Mouse (Mus musculus): ENCODE results near the gene Nup88. TPM values are rescaled to one million over a fixed set of nuclear protein-coding genes. Genes with fewer than 3 reads are reported as not detected.

Nup88 gene
- polyA plus RNA-seq, 1 experiment from 2014 or later, result 110 TPM

DNA sequence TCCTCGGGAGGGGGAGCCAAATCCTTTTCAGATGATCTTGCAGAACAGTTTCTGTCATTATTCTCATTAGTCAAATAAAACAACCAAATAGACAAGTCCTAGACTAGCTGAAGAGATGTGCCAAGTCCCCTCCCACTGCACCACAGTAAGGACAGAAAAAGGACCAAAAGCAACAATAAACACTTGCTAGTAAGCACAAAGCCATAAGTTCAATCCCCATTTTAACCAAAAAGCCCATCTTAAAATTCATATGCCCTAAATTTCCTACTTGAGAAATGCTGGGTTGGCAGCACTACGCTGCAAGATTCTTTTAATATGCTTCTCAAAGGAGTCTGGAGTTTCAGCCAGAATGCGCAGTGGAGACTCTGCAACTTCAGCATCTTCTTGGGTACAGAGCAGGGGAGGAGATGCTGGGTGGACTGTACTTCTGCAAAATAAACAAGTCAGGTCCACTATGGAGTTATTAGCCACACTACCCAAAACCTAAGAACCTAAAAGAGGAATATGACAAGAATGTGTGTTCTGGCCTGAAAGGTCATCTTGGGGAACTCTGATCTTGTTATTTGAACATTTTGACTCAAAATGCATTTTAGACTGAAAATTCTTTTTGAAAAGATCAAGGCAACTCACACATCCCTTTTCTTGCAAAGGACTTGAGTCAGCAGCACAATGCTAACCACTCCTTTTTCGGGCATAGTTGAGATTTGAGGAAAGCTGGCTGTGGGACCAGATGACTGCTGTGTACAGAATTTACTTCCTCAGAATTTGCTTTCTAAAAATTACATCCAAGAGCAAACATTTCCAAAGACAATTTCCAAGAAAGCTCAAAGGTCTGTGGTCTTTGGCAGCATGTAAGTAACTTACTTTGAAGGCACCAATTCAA lies 24.6 kb downstream of the Nup88 start:
- DNase-seq (ENCODE audit: low spot score), result no peak
- no peak overlapping the region for H3K4me2 ChIP-seq (ENCODE audit: low read length)
- H3K9me3 ChIP-seq (ENCODE audit: control insufficient read depth, low read length), result no peaks in the 10 kb centered on the region
- 85% methylated on average over 4 of the region's 4 CpGs for WGBS
- peaks cover 92% of the 10 kb centered on the region for H3K36me3 ChIP-seq (ENCODE audit: control insufficient read depth, insufficient read depth, low read length)
- no peaks in the 10 kb centered on the region for H3K27me3 ChIP-seq (replicated peaks; ENCODE audit: control insufficient read depth, insufficient read depth, low read length)
- H3K9ac ChIP-seq (ENCODE audit: low read length), result no peak overlapping the region
- H3K4me1 ChIP-seq (replicated peaks; ENCODE audit: control insufficient read depth, insufficient read depth, low read length), result no peaks in the 10 kb centered on the region
- no peak overlapping the region for H3K27ac ChIP-seq (ENCODE audit: low read depth)
- ATAC-seq (replicated peaks; ENCODE audit: low FRiP score, low TSS enrichment, low read depth), result no peak
- no peak overlapping the region for H3K4me3 ChIP-seq (ENCODE audit: low read depth, low read length)

- Histone ChIP-seq H3K9ac (ENCODE audit: low read length) (no peak overlapping the region), H3K27ac (ENCODE audit: low read depth) (no peak overlapping the region), H3K4me1 (replicated peaks; ENCODE audit: control insufficient read depth, insufficient read depth, low read length) (no peaks in the 10 kb centered on the region), H3K9me3 (ENCODE audit: control insufficient read depth, low read length) (no peaks in the 10 kb centered on the region), H3K36me3 (ENCODE audit: control insufficient read depth, insufficient read depth, low read length) (peaks cover 91% of the 10 kb centered on the region), H3K4me3 (ENCODE audit: low read depth, low read length) (no peak overlapping the region), H3K27me3 (replicated peaks; ENCODE audit: control insufficient read depth, insufficient read depth, low read length) (no peaks in the 10 kb centered on the region), H3K4me2 (ENCODE audit: low read length) (no peak overlapping the region)
- DNase-seq (ENCODE audit: low spot score) (no peak), ATAC-seq (replicated peaks; ENCODE audit: low FRiP score, low TSS enrichment, low read depth) (no peak)
- whole genome bisulfite sequencing, result 92% methylated on average over 7 of the region's 7 CpGs
Measured at GRCm38 (mm10) chr11:70943651-70944050, 26.1 kb downstream of the Nup88 start.

DNA sequence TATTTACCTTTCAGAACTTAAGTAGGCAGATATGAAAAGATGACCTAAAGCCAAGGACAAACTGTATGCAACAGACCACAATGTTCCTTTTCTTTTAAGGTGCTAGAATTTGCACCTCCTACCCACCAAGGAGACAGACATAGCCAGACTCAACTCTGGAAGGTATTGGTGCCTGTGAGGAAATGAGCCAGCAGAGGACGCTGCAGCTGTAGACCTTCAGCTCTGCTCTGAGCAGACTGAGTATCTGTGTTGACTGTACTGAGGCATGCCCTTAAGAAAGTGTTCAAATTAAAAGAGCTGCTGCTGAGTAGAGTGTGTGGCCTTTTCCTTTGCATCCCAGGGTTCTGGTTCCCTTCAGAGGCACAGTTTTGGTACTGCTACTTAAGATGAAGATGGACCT lies 27.2 kb downstream of the Nup88 start:
- 89% methylated on average over 1 of the region's 1 CpGs for WGBS
- H3K27me3 ChIP-seq (replicated peaks; ENCODE audit: control insufficient read depth, insufficient read depth, low read length), result no peaks in the 10 kb centered on the region
- H3K4me3 ChIP-seq (ENCODE audit: low read depth, low read length), result no peak overlapping the region
- H3K4me1 ChIP-seq (replicated peaks; ENCODE audit: control insufficient read depth, insufficient read depth, low read length), result no peaks in the 10 kb centered on the region
- H3K9ac ChIP-seq (ENCODE audit: low read length), result no peak overlapping the region
- no peaks in the 10 kb centered on the region for H3K9me3 ChIP-seq (ENCODE audit: control insufficient read depth, low read length)
- ATAC-seq (replicated peaks; ENCODE audit: low FRiP score, low TSS enrichment, low read depth) (no peak), DNase-seq (ENCODE audit: low spot score) (no peak)
- H3K36me3 ChIP-seq (ENCODE audit: control insufficient read depth, insufficient read depth, low read length), result peaks cover 91% of the 10 kb centered on the region
- no peak overlapping the region for H3K4me2 ChIP-seq (ENCODE audit: low read length)
- no peak overlapping the region for H3K27ac ChIP-seq (ENCODE audit: low read depth)

DNA sequence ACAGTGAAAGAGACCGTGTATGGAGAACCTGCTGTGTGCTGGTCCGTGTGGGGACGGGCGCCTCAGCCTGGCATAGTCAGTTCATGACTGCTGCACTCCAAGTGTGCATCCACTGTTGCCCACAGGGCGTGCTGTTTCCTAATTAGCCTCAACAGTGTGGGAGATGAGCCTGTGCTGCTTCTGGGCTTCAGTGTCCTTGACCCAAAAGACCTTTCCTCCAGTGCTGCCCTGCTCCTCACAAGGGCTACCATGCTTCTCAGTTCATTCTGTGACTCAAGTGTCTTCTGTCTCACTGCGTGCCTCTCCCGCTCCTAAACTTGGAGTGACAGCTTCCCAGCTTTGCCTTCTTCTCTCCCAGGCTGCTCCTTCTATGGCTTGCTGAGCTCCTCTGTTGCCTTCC lies 34.5 kb downstream of the Nup88 start:
- Histone ChIP-seq H3K9ac (ENCODE audit: low read length) (no peak overlapping the region), H3K9me3 (ENCODE audit: control insufficient read depth, low read length) (no peaks in the 10 kb centered on the region), H3K36me3 (ENCODE audit: control insufficient read depth, insufficient read depth, low read length) (peaks cover 73% of the 10 kb centered on the region), H3K4me1 (replicated peaks; ENCODE audit: control insufficient read depth, insufficient read depth, low read length) (no peaks in the 10 kb centered on the region), H3K4me3 (ENCODE audit: low read depth, low read length) (no peak overlapping the region), H3K4me2 (ENCODE audit: low read length) (no peak overlapping the region), H3K27ac (ENCODE audit: low read depth) (no peak overlapping the region), H3K27me3 (replicated peaks; ENCODE audit: control insufficient read depth, insufficient read depth, low read length) (no peaks in the 10 kb centered on the region)
- DNase-seq (ENCODE audit: low spot score) (no peak), ATAC-seq (replicated peaks; ENCODE audit: low FRiP score, low TSS enrichment, low read depth) (no peak)
- 89% methylated on average over 7 of the region's 7 CpGs for WGBS

- H3K4me1 ChIP-seq (replicated peaks; ENCODE audit: control insufficient read depth, insufficient read depth, low read length), result no peaks in the 10 kb centered on the region
- 75% methylated on average over 5 of the region's 5 CpGs for WGBS
- H3K4me2 ChIP-seq (ENCODE audit: low read length), result no peak overlapping the region
- H3K27me3 ChIP-seq (replicated peaks; ENCODE audit: control insufficient read depth, insufficient read depth, low read length), result no peaks in the 10 kb centered on the region
- no peak overlapping the region for H3K4me3 ChIP-seq (ENCODE audit: low read depth, low read length)
- no peak for DNase-seq (ENCODE audit: low spot score)
- ATAC-seq (replicated peaks; ENCODE audit: low FRiP score, low TSS enrichment, low read depth), result no peak
- H3K27ac ChIP-seq (ENCODE audit: low read depth), result no peak overlapping the region
- no peak overlapping the region for H3K9ac ChIP-seq (ENCODE audit: low read length)
- H3K9me3 ChIP-seq (ENCODE audit: control insufficient read depth, low read length), result no peaks in the 10 kb centered on the region
- H3K36me3 ChIP-seq (ENCODE audit: control insufficient read depth, insufficient read depth, low read length), result peaks cover 50% of the 10 kb centered on the region
Measured at GRCm38 (mm10) chr11:70931461-70931860, 38.3 kb downstream of the Nup88 start.

DNA sequence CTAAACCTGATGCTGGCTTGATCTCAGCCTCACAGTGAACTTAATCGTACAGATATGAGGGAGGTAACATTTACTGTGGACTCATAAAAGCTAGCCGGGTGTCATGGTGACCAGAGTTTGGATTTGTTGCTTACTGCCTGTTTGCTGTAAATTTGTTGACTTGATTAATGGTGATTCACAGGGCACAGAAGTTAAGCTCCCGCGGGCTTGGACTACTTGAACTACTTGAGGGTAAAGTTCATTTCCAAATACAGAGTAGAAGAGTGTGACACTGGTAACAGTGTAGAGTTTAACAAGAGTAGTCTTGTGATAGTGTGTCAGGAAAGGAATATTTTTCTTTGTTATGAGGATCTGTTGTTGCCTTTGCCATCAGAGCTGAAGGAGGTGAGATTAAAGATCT lies 50.2 kb downstream of the Nup88 start:
- no peaks in the 10 kb centered on the region for H3K27me3 ChIP-seq (replicated peaks; ENCODE audit: control insufficient read depth, insufficient read depth, low read length)
- WGBS, result 88% methylated on average over 4 of the region's 4 CpGs
- DNase-seq (ENCODE audit: low spot score) (no peak), ATAC-seq (replicated peaks; ENCODE audit: low FRiP score, low TSS enrichment, low read depth) (no peak)
- peaks cover 64% of the 10 kb centered on the region for H3K36me3 ChIP-seq (ENCODE audit: control insufficient read depth, insufficient read depth, low read length)
- H3K9me3 ChIP-seq (ENCODE audit: control insufficient read depth, low read length), result no peaks in the 10 kb centered on the region
- H3K9ac ChIP-seq (ENCODE audit: low read length), result no peak overlapping the region
- H3K4me2 ChIP-seq (ENCODE audit: low read length), result no peak overlapping the region
- H3K27ac ChIP-seq (ENCODE audit: low read depth), result no peak overlapping the region
- H3K4me1 ChIP-seq (replicated peaks; ENCODE audit: control insufficient read depth, insufficient read depth, low read length), result no peaks in the 10 kb centered on the region
- no peak overlapping the region for H3K4me3 ChIP-seq (ENCODE audit: low read depth, low read length)

GRCm38 (mm10) chr11:70917896-70918295 lies 51.9 kb downstream of the Nup88 start:
- no peak for ATAC-seq (replicated peaks; ENCODE audit: low FRiP score, low TSS enrichment, low read depth)
- Histone ChIP-seq H3K36me3 (ENCODE audit: control insufficient read depth, insufficient read depth, low read length) (peaks cover 52% of the 10 kb centered on the region), H3K27me3 (replicated peaks; ENCODE audit: control insufficient read depth, insufficient read depth, low read length) (no peaks in the 10 kb centered on the region), H3K4me1 (replicated peaks; ENCODE audit: control insufficient read depth, insufficient read depth, low read length) (no peaks in the 10 kb centered on the region), H3K4me2 (ENCODE audit: low read length) (no peak overlapping the region), H3K27ac (ENCODE audit: low read depth) (no peak overlapping the region), H3K9me3 (ENCODE audit: control insufficient read depth, low read length) (no peaks in the 10 kb centered on the region), H3K4me3 (ENCODE audit: low read depth, low read length) (no peak overlapping the region), H3K9ac (ENCODE audit: low read length) (no peak overlapping the region)
- 87% methylated on average over 2 of the region's 2 CpGs for WGBS
- no peak for DNase-seq (ENCODE audit: low spot score)

DNA sequence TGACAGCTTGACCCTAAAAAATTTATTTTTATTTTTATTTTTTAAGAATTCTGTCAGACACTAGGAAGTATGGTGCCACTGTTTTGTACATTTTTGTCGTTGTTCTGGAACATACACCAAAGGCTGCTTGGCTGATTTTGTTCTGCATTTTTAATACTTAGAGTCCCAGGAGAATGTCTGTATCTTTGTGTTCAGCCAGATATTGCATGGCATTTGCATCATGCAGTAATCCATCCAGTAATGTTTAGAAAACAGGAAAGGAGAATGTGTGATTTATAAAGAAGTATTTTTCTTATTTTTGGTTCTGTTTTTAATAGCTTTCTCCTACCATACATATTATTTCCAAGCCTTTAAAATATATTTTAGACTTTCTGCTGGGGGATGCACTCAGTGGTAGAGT lies 57.9 kb downstream of the Nup88 start:
- no peak for ATAC-seq (replicated peaks; ENCODE audit: low FRiP score, low TSS enrichment, low read depth)
- Histone ChIP-seq H3K4me3 (ENCODE audit: low read depth, low read length) (no peak overlapping the region), H3K36me3 (ENCODE audit: control insufficient read depth, insufficient read depth, low read length) (peaks cover 50% of the 10 kb centered on the region), H3K9ac (ENCODE audit: low read length) (no peak overlapping the region), H3K9me3 (ENCODE audit: control insufficient read depth, low read length) (no peaks in the 10 kb centered on the region), H3K4me2 (ENCODE audit: low read length) (no peak overlapping the region), H3K27me3 (replicated peaks; ENCODE audit: control insufficient read depth, insufficient read depth, low read length) (no peaks in the 10 kb centered on the region), H3K27ac (ENCODE audit: low read depth) (no peak overlapping the region), H3K4me1 (replicated peaks; ENCODE audit: control insufficient read depth, insufficient read depth, low read length) (no peaks in the 10 kb centered on the region)
- DNase-seq (ENCODE audit: low spot score), result no peak
- WGBS, result 89% methylated on average over 1 of the region's 1 CpGs

DNA sequence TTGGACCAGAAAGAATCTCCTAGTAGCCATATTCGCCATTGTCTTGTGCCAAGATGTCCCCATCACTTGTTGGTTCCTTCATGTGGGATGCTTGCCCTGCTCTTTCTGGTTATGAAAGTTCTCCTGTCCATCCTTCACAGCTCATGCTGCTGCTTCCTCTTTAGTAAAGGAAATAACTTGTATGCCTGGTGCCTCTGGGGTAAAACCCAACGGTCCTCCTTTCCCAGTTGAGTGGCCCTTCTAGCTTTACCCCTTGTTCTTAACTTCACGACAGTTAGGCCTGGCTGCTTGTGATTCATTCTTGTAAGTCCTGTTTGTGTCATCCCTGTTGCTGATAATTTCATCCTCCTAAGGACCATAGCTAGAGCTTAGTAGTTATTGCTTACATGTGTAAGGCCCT lies 58.5 kb downstream of the Nup88 start:
- no peak overlapping the region for H3K4me3 ChIP-seq (ENCODE audit: low read depth, low read length)
- no peaks in the 10 kb centered on the region for H3K27me3 ChIP-seq (replicated peaks; ENCODE audit: control insufficient read depth, insufficient read depth, low read length)
- H3K9ac ChIP-seq (ENCODE audit: low read length), result no peak overlapping the region
- no peak overlapping the region for H3K4me2 ChIP-seq (ENCODE audit: low read length)
- H3K4me1 ChIP-seq (replicated peaks; ENCODE audit: control insufficient read depth, insufficient read depth, low read length), result no peaks in the 10 kb centered on the region
- no peaks in the 10 kb centered on the region for H3K9me3 ChIP-seq (ENCODE audit: control insufficient read depth, low read length)
- DNase-seq (ENCODE audit: low spot score), result no peak
- no peak for ATAC-seq (replicated peaks; ENCODE audit: low FRiP score, low TSS enrichment, low read depth)
- 93% methylated on average over 3 of the region's 3 CpGs for WGBS
- peaks cover 45% of the 10 kb centered on the region for H3K36me3 ChIP-seq (ENCODE audit: control insufficient read depth, insufficient read depth, low read length)
- no peak overlapping the region for H3K27ac ChIP-seq (ENCODE audit: low read depth)

Measured in intestine, embryonic 14.5 days (tissue).